Mouse (Mus musculus): ENCODE measurements around the gene Il9.

Gene Il9

DNA sequence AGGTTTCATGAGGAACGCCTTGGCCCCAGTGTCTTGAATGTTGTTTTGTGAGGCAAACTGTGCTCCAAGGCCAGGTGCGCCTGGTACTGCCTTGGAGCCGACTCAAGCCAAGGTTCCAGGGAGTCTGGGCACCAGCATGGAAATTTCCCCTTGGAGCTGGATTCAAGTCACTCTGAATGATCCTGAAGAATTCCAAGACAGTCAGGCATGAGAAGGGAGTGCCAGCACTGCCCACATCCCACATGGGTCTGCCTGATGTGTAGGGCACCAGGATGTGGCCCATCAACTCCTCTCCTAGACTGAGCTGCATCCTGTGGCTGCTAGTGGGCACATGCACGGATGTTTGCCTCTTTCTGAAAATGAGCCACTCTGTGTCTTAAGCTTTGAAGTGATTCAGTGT lies 13.5 kb downstream of the Il9 start:
- no peak for DNase-seq

DNA sequence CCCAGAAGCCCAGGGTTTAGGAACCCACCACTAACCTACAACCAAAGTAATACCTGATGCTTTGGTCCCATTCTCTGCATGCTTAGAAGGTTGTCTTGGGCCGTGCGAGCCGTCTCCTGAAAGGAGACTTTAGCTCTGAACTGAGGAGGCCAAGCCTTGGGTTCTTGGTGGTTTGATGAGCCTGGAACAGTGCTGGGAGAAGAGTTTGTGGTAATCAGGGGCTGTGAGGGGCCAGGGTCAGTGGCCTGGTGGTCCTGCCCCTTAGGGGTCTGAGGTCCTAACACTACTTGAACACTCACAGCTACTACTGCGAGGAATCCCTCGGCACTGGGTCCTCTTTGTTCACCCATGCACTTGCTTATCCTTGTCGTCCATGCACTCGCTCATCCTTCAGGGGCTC lies 14.3 kb downstream of the Il9 start:
- no peak for DNase-seq

DNA sequence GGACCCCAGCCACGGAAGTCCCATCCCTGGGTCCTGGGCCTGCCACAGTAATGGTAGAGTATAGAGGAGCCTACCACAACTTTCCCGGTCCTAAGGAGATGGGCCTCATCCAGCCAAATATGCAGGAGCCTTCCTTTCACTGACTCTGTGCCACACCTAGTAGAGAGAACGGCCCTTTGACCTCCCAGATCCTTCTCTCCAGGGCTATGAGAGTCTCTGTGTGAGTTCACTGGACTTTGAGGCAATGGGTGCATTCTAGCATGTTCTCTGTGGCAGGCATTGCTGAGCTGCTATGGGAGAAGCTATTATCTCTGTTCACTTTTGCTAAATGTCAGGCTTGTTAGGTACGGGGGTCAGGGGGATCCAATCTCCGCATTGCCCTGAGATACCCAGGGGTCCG lies 18.3 kb downstream of the Il9 start:
- DNase-seq: peak in 1 of 2 experiments; percentile 39

DNA sequence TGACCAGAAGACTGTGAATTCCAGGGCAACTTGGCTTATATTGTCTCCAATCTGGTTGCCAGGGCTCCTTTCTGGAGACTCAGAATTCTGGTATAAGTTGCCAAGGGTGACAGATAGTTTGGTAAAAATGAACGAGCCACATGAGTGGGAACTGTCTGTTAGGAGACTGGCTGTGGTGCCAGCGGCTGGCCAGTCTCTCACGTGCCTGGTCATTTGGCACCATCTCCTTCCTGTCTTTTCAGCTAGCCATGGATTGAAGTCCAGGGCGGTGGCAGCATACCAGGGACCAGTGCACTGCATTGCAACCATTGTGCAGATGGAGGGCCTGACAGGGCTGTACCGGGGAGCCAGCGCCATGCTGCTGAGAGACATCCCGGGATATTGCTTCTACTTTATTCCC lies 18.8 kb downstream of the Il9 start:
- peak; percentile 66 to 73 for DNase-seq

DNA sequence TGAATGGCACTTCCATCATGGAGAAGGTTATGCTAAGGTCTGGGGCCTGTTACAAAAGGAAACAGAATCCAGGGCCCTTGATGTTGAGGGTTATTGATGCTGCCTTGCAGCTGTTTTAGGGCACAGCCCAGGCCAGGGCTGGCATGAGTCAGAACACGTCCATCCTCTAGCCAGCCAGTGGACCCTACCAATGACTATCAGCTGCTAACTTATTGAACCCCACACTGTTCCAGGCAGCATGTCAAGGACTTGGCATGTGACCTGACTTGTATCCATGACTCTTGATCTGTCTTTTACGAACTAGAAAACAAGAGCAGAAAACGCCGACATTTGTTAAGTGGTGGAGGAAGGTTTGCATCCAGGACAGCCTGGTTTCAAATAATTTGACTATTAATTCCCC lies 19.3 kb downstream of the Il9 start:
- DNase-seq: no peak

DNA sequence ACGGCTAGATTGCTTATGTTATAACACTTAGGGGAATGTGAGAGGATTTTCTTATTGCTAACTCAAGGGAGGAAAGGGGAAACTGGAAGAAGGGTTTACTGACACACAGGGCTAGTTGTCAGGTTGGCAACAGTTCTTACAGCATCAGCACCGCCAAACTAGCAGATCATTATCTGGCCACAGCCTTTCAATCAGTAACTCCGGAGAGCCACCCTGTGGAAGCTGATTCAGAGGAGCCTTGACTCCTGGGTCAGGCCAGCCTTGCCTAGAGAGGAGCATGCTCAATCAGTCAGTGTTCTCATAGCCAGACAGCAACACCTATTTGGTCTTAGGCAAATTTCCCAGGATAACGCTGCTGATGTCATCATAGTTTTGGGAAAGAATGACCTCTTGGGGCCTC lies 20.6 kb downstream of the Il9 start:
- DNase-seq: peak; percentile 87

DNA sequence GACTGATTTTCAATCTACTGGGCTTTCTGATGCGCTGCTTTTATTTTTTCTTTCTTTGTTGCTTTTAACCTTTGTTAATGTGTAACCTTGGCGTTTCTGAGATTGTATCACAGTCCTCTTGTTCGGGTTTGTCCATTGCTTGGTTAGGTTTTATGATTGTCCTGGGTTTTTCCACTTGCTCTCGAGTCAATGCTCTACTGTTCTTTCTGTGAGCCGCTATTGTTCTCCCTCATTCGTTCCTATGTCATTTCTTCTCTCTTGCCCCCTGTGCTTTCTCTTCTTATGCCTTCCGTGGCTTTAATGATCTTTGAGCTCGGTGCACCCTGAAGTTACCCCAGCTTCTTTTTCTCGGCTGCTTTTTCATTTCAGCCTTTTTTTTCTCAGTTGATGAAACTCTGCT lies 24.0 kb downstream of the Il9 start:
- no peak for DNase-seq

DNA sequence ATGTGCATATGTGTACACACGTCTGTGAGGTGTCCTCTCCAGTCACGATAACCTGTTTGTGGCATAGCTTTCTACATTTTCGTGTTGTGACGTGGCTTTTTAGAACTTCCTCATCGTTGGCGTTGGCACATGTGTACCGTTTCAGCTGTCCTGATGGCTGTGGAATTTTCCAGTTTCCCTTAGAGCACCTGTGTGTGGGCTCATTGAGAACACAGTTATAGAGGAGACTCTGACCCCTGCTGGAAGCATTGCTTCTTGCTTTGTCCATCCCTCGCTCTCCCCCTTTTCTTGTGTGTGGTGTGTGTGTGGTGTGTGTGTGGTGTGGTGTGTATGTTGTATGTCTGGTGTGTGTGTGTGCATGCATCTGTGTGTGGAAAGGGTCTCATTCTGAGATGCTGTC lies 32.0 kb downstream of the Il9 start:
- no peak for DNase-seq

DNA sequence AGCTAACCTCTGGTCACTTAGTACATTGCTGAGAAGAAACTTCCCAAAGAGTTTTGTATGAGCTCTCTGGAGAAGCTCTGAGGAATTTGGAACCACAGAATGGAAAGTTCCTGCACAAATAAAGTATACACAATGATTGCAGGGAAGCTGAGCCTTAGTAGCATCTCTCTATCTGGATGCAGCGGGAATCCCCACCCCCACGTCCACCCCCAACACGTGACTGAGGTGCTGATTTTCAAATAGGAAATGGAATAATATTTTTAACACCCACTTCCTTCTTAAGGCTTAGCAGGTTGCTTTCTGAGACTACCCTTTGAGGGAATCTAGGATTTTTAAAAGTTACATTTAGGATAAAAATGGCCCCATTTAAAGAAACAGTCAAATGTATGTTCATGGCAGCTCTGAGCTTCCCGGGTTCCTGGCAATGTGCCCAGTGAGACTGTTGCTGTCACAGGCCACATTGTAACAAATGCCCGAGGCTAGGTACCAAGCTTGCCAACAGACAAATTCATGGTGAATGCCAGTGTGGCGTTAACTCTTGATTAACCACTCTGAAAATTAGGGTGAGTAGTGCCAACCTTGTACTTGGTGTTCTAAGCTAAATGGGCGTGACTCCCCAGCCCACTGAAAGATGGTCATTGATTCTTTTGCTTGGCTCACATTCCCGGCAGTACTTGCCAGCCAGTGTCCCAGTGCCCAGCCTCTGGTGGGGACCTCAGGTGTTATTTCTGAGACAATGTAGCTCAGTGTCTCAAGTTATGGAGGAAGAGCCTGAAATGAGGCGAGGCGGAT lies 32.6 kb downstream of the Il9 start:
- peak in 1 of 2 experiments; percentile 49 for DNase-seq

DNA sequence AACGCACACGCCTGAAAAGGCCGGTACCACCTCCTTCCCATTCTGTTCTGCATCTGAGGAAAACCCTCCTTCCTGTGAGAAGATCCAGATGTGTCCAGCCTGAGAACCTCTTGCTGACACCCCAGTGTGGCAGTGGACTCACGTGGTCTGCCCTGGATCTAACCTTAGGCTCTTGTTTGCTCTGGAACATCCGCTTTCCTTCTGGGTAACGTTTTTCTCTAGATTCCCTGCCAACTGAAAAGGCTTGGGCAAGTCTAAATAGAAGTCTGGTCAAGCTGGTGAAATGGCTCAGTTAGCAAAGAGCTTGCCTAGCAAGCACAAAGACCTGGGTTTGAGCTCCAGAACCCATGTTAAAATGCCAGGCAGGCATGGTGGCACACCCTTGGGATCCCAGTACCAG lies 37.0 kb downstream of the Il9 start:
- no peak for DNase-seq

DNA sequence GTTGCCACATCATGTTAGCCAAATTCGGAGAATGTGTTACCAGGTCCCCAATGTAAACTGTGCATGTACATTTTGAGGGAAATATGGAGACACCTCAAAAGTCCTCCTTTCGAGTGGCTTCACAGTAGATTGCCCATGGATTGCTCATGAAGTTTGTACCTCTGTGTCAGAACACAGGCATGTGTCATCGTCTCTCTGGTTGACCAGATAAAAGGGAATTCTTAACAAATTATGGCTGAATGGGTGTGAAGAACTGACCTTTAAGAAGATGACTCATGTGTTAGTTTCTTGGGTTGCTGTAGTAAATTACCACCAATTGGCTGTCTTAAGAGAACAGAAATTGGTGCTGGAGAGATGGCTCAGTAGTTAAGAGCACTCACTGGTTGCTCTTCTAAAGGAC lies 37.9 kb downstream of the Il9 start:
- no peak for DNase-seq

DNA sequence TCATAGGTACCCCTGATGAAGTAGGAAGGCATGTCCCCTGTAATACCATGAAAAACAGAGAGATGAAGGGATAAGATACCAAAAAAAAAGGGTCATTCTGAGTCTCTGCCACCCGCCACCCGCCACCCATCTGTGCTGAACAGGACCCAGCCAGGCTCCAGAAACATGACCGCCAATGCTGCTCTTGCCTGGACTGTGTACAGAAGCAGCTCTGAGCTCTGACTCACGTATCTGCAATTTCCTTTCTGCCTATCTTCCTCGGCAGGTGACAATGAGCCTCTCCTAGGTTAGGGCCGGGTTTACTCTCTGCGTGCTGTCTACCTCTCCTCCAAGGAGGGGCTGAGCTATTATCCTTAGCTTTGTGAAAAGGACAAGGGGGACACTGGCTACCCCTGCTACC lies 38.6 kb downstream of the Il9 start:
- no peak for DNase-seq

DNA sequence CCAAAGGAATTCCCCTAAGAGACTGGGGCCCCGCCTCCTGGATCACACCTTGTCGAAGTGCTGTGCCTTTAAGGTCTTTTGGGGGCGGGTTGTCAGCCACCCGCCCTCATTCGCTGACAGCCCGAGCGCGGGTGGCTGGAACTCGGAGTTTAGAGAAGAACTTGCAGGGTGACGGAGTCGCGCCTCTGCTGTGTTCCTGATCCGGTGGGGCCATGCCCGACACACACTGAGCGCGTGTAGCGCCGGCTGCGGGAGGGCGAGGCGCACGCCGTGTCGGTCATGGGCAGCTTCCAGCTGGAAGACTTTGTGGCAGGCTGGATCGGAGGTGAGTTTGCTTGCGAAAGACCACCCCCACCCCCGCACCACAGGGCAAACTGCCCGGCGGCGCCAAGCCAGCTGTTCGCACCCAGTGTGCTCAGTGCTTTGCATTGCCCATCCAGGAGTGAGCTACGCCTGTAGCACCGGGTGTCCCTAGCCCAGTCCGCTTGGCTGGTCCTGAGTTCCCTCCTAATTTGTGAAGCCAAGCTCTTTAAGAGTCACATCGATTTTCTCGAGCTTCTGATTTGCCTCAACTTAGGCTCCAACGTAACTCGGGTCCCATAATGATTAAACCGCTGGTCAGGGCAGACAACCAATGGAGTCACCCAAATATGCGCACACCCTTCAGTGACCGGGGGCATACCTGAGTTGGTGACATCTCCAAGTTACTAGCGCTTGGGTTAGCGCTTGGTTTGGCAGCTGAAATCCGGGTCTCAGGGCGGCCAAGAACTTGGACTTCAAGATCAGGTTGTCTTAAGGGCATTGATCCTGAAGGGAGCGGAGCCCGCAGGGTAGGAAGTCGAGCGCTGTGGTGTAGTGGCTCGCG lies 43.6 kb downstream of the Il9 start, which contains the start of gene Slc25a48:
Slc25a48 (plus strand) TSS at position 145 of the 865 bp plus-strand sequence.
- peak; percentile 86 to 93 for DNase-seq

DNA sequence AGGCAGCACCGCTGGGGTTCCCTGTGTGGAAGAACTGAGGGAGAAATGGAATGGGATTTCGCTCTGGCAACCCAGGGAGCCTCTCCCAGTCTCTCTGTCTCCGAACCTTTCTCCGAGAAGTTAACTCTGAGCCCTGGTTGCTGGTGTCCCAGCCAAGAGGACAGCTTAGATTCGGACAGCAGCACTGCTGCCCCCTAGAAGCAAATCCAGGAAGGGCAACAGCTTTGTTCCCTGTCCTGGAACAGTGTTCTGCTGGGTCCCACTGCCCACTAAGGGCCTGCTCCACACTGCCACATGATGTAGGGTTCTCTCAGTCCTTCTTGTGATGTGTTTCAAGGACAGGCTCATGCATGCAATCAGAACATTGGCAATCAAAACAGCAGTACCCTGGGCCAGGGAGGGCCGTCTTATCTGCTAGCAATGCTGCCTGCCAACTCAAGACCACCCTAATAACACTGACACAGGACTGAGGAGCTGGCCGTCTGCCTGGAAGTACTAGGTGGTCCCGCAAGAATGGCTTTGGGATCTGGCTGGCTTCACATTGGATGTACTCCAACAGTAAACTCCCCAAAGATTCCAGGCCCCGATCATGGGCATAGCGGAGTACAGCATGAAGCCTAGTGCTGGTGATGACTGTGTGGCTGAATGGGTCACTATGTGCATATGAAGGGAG lies 46.3 kb downstream of the Il9 start:
- DNase-seq: peak in 1 of 2 experiments; percentile 31

DNA sequence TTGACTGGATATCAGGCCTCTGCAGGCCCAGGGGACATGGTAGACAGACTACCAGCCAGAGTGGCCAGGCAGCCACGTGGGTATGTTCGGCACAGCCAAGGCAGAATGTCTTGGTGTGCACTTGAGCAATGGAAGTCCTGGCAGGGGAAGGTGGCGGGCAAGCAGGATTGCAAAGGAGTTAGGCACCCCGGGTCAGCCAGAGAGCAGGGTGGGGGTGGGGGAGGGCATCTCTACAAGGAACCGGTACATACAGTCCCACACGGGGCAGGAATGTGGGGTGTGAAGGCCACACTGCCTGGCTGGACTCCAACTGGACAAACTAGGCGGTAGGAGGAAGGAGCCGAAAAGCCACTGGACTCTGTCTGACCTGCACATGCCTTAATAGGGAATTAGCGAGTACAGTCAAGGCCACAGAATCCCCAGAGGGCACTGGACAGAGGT lies 47.7 kb downstream of the Il9 start:
- DNase-seq: peak; percentile 88 to 90

DNA sequence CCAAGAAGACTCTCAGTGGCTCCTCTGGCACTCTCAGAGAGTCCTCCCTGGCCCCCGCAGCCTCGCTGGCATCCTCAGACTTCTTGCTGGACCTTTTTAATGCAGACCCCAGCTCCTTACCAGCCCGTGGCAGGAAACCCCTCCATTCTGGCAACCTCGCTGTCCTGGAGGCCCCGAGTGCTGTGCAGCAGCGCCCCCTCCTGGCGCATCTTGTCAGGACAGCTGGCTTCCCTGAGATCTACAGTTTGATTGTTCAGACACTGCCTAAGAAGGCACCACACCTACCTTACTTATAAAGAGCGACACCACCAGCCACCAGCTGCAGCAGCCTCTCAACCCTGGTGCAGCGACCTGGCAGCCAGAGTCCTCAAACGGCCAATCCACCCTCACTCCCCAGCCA lies 48.6 kb downstream of the Il9 start:
- DNase-seq: peak in 1 of 2 experiments; percentile 67

DNA sequence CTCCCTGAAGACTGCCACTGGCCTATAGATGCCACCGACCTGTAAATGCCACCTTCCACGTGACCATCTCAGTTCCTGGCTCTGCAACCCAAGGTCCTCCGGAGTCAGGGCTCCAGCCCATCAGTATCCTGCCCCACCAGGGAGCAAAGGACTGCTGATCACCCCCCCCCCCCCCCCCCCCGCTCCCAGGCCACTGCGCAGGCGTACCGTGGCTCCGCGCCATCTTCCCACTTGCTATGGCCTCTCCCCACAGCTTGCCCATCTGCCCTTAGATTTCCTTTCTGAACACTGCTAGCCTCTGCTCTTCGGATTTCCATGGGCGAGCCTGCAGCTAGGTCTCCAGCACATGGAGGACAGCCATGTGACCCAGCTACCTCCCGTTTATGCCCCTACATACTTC lies 49.5 kb downstream of the Il9 start:
- DNase-seq: no peak
